22 mouse cellular contexts compared by ENCODE assay signal in the genomic region with DNA sequence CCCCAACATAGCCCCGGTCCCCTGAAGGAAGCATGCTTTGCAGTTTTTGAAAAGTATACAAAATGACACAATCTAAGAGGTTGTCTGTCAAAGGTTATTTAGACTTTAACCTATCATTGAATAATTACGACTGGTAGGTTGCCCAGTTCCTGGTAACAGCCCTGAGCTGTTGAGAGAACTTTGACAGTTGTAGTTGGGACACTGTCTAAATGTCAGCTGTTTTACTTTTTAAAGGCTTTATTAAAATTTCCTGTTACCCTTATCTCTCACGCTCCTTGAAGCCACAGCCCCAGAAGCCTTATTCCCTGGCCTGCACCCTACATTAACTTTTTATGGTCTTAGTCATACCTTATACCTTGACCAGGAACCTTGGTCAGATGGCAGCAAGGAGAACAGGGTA.
"Had no signal": no experiment of that assay in that cellular context is flagged by ENCODE, and none has a peak within 500 bp of the region (broad histone marks: within the 10 kb centered on the region; RNA-seq: fewer than 3 reads in every experiment).

No protein-coding gene starts in this region.

- H3K9me3 ChIP-seq: kidney, embryonic 15.5 days; limb, embryonic 10.5 days; limb, embryonic 13.5 days; liver, embryonic 12.5 days; liver, embryonic 15.5 days; lung, embryonic 15.5 days; midbrain, embryonic 10.5 days; midbrain, embryonic 13.5 days; neural tube, embryonic 13.5 days had no signal

- ATAC-seq: inflammation-experienced regulatory T-cells, adult 6 months; liver, embryonic 12.5 days; midbrain, embryonic 13.5 days; midbrain, embryonic 16.5 days had no signal

- H3K27ac ChIP-seq: kidney, embryonic 15.5 days; limb, embryonic 10.5 days; limb, embryonic 13.5 days; liver, embryonic 12.5 days; liver, embryonic 15.5 days; lung, embryonic 15.5 days; midbrain, embryonic 10.5 days; midbrain, embryonic 13.5 days; neural tube, embryonic 13.5 days had no signal

- DNase-seq: kidney, adult 2 months; kidney, postnatal 10 days; kidney, postnatal 36 days; lung, postnatal 10 days; lung, postnatal 36 days; retina, postnatal 1 day; right cerebral cortex, postnatal 25 days; thymus, adult 18-20 months; thymus, postnatal 36 days had no signal

- H3K36me3 ChIP-seq: kidney, embryonic 15.5 days; limb, embryonic 10.5 days; limb, embryonic 13.5 days; liver, embryonic 12.5 days; liver, embryonic 15.5 days; lung, embryonic 15.5 days; midbrain, embryonic 10.5 days; midbrain, embryonic 13.5 days; neural tube, embryonic 13.5 days had no signal

- H3K9ac ChIP-seq: kidney, embryonic 15.5 days; limb, embryonic 13.5 days; liver, embryonic 12.5 days; liver, embryonic 15.5 days; lung, embryonic 15.5 days; midbrain, embryonic 13.5 days; neural tube, embryonic 13.5 days had no signal

- H3K4me3 ChIP-seq: kidney, embryonic 15.5 days; limb, embryonic 10.5 days; limb, embryonic 13.5 days; liver, embryonic 12.5 days; liver, embryonic 15.5 days; lung, embryonic 15.5 days; megakaryocyte, embryonic 14.5 days; midbrain, embryonic 10.5 days; midbrain, embryonic 13.5 days; myocyte; neural tube, embryonic 13.5 days had no signal

- H3K4me1 ChIP-seq: kidney, embryonic 15.5 days; limb, embryonic 10.5 days; megakaryocyte, embryonic 14.5 days; midbrain, embryonic 10.5 days; neural tube, embryonic 13.5 days had no signal

- H3K27me3 ChIP-seq: kidney, embryonic 15.5 days; limb, embryonic 13.5 days; liver, embryonic 12.5 days; liver, embryonic 15.5 days; lung, embryonic 15.5 days; megakaryocyte, embryonic 14.5 days; midbrain, embryonic 13.5 days; neural tube, embryonic 13.5 days had no signal

- H3K4me2 ChIP-seq: kidney, embryonic 15.5 days; limb, embryonic 13.5 days; liver, embryonic 12.5 days; liver, embryonic 15.5 days; lung, embryonic 15.5 days; midbrain, embryonic 13.5 days; neural tube, embryonic 13.5 days had no signal
